Mouse (Mus musculus): ENCODE results near the gene Lipk. TPM values are rescaled to one million over a fixed set of nuclear protein-coding genes. Genes with fewer than 3 reads are reported as not detected.

The Lipk gene
- total RNA-seq (2023) = not detected in 4 replicates

GRCm38 (mm10) chr19:34008002-34008401, at the start of gene Lipk:
Lipk (plus strand) TSS chr19:34008290.

DNA sequence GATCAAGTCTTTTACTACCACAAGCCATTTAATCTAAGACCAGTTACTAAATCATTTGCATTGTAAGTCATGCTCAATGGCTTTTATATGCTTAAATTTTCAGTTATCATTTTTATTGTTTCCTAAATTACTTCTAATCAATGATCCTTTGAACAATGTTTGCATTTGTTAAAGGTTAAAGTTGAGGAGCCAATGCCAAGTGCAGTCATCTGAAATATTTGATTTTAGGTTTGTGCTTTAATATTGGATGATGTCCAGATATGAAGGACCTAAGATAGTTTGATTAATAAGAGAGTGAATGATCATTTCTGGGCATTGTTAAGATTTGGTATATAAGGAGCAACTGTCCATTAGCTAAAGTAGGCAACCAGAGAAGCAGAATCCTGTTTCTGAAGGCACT, 47.2 kb upstream of the Lipk start, which contains the start of gene Lipf:
TSS of gene Lipf (plus strand) at position 301 of the 400 bp plus-strand sequence.

DNA sequence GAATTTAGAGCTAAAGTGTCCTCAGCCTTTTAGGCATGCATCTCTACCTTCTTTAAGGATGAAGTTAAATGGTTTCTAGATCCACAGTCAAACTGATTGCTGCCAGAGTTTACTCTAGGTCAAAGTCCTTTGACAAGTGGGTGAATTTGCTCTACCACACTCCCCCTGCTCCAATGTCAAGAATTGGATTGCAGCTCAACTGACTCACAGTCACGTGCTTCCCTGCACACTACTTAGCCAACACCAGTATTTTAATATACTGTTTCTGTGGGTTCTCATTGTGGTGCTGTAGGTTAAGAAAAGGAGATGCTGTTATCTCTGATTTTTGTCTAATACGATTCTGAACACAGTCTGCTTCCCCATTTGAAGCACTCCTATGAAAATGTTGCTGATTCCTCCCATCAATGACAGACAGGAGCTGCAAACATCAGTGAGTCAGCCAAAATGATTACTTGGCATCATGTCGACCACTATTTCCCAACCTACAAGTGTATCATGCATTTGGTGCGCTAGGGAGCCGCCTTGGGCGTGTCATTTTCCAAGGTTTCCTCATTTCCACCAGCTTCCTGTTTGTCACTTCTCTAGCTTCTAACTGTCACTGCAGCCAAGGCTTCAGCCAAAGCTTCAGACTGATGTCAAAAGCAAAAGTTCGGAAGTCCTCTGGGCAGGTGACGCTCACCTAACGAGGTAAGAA, 58.8 kb downstream of the Lipk start, which contains the start of gene Lipn:
TSS of gene Lipn (plus strand) at position 580 of the 694 bp plus-strand sequence.

Other genes starting within 250 kb of the Lipk start
- 4.3 to 5.0 TPM (median 4.9 TPM) in 4 replicates for gene Lipo3, start 246.3 kb upstream of the Lipk start, total RNA-seq (2023)
- not detected in 4 replicates for gene Lipo1, start 220.8 kb upstream of the Lipk start, total RNA-seq (2023)
- gene Lipf, start 47.1 kb upstream of the Lipk start, total RNA-seq (2023) = not detected in 4 replicates
- gene Lipn, start 59.1 kb downstream of the Lipk start, total RNA-seq (2023) = not detected in 4 replicates
- gene Lipm, start 92.6 kb downstream of the Lipk start, total RNA-seq (2023) = not detected in 4 replicates
- 0.33 to 0.58 TPM (median 0.45 TPM) in 4 replicates for gene Ankrd22, start 157.8 kb downstream of the Lipk start, total RNA-seq (2023)
- gene Stambpl1, start 183.9 kb downstream of the Lipk start, total RNA-seq (2023) = 37.2 to 42.8 TPM (median 38.7 TPM) in 4 replicates
- 0.27 to 1.1 TPM (median 0.35 TPM) in 4 replicates for gene Acta2, start 247.3 kb downstream of the Lipk start, total RNA-seq (2023)